Mouse (Mus musculus) left cerebral cortex, postnatal 14 days (tissue): ENCODE measurements around the gene Rpl9-ps1. TPM values are rescaled to one million over a fixed set of nuclear protein-coding genes. Genes with fewer than 3 reads are reported as not detected.

Experiments
- DNase-seq, 2 experiments: peaks; one replicate each; pipeline ENCODE4 v3.0.0; 2021 to 2022; ENCODE audit warnings: low spot score in 2 of 2, mixed read lengths in 1 of 2
- intact Hi-C: fragments of 180-260 bp; cut with DNase I; formaldehyde crosslinking; loops from one replicate; pipeline ENCODE4 v1.15.1; 2025
- long read RNA-seq, 2 experiments: library from polyadenylated mRNA; stranded (forward); transcript quantifications; one replicate each; pipeline ENCODE4 v2.0.0; 2021
- total RNA-seq, 2 experiments: library from RNA; stranded (reverse); gene quantifications; 2 replicates each; pipeline ENCODE4 v1.2.3; 2021

Rpl9-ps1 gene
- not detected for total RNA-seq
- long read RNA-seq, experiment 1: 0 reads
- long read RNA-seq, experiment 2: 0 reads

GRCm38 (mm10) chr11:83645521-83645920 is at the start of gene Rpl9-ps1:
Gene Rpl9-ps1 (minus strand): TSS chr11:83645621.
- DNase-seq: no peak
- intact Hi-C loops: no loop called here

GRCm38 (mm10) chr11:83692008-83692407 is 46.6 kb upstream of the Rpl9-ps1 start:
- no peak for DNase-seq
- intact Hi-C loops: no loop called here

GRCm38 (mm10) chr11:83689918-83690317 is 44.5 kb upstream of the Rpl9-ps1 start:
- intact Hi-C loops: no loop called here
- DNase-seq: no peak

GRCm38 (mm10) chr11:83675665-83676064 is 30.2 kb upstream of the Rpl9-ps1 start:
- intact Hi-C loops: no loop called here
- DNase-seq: no peak

- DNase-seq: no peak
- intact Hi-C loops: no loop called here
These were observed 26.3 kb upstream of the Rpl9-ps1 start for GRCm38 (mm10) chr11:83671743-83672142.

GRCm38 (mm10) chr11:83663532-83663931 is 18.1 kb upstream of the Rpl9-ps1 start:
- intact Hi-C loops: no loop called here
- no peak for DNase-seq

GRCm38 (mm10) chr11:83662204-83662603 is 16.8 kb upstream of the Rpl9-ps1 start, which contains the start of gene Ccl4:
Gene Ccl4 (plus strand): TSS chr11:83662584.
- no peak for DNase-seq
- intact Hi-C loops: no loop called here

GRCm38 (mm10) chr11:83658797-83659196 is 13.4 kb upstream of the Rpl9-ps1 start:
- intact Hi-C loops: no loop called here
- DNase-seq: no peak

- intact Hi-C loops: no loop called here
- no peak for DNase-seq
These were observed 12.1 kb upstream of the Rpl9-ps1 start for GRCm38 (mm10) chr11:83657508-83657907.

- intact Hi-C loops: no loop called here
- no peak for DNase-seq
These were observed 9.2 kb upstream of the Rpl9-ps1 start for GRCm38 (mm10) chr11:83654606-83655005.

- no peak for DNase-seq
- intact Hi-C loops: no loop called here
These were observed 4.0 kb upstream of the Rpl9-ps1 start, which contains the start of gene Ccl3 for GRCm38 (mm10) chr11:83649305-83649841. Gene Ccl3 (minus strand): TSS chr11:83649355.

GRCm38 (mm10) chr11:83646356-83647149 is 1.1 kb upstream of the Rpl9-ps1 start:
- no peak for DNase-seq
- intact Hi-C loops: no loop called here

- no peak for DNase-seq
- intact Hi-C loops: no loop called here
These were observed 4.2 kb downstream of the Rpl9-ps1 start for GRCm38 (mm10) chr11:83641216-83641615.

GRCm38 (mm10) chr11:83640141-83640540 is 5.3 kb downstream of the Rpl9-ps1 start:
- intact Hi-C loops: no loop called here
- DNase-seq: peak in 1 of 2 experiments; percentile 37

- intact Hi-C loops: loop anchor here (10.0 kb wide), 1 partner anchor 95 kb away; no protein-coding TSS in a partner anchor
- no peak for DNase-seq
These were observed 5.9 kb downstream of the Rpl9-ps1 start for GRCm38 (mm10) chr11:83639533-83639932.

GRCm38 (mm10) chr11:83638934-83639333 is 6.5 kb downstream of the Rpl9-ps1 start:
- DNase-seq: no peak
- intact Hi-C loops: loop anchor here (10.0 kb wide), 1 partner anchor 96 kb away; no protein-coding TSS in a partner anchor

GRCm38 (mm10) chr11:83636742-83637235 is 8.6 kb downstream of the Rpl9-ps1 start:
- intact Hi-C loops: loop anchor here (10.0 kb wide), 1 partner anchor 98 kb away; no protein-coding TSS in a partner anchor
- DNase-seq: no peak

- DNase-seq: no peak
- intact Hi-C loops: loop anchor here (10.0 kb wide), 1 partner anchor 100 kb away; no protein-coding TSS in a partner anchor
These were observed 10.5 kb downstream of the Rpl9-ps1 start for GRCm38 (mm10) chr11:83634898-83635297.

- intact Hi-C loops: loop anchor here (10.0 kb wide), 1 partner anchor 100 kb away; no protein-coding TSS in a partner anchor
- DNase-seq: peak in 1 of 2 experiments; percentile 35
These were observed 11.0 kb downstream of the Rpl9-ps1 start for GRCm38 (mm10) chr11:83634425-83634824.

GRCm38 (mm10) chr11:83632744-83633143 is 12.7 kb downstream of the Rpl9-ps1 start:
- intact Hi-C loops: loop anchor here (10.0 kb wide), 1 partner anchor 102 kb away; no protein-coding TSS in a partner anchor
- no peak for DNase-seq
